Mouse (Mus musculus): ENCODE measurements around the gene Slc25a33. TPM values are rescaled to one million over a fixed set of nuclear protein-coding genes. Genes with fewer than 3 reads are reported as not detected.

Gene Slc25a33
- total RNA-seq, 2 experiments from 2014 or later = 11.3 to 11.7 TPM

DNA sequence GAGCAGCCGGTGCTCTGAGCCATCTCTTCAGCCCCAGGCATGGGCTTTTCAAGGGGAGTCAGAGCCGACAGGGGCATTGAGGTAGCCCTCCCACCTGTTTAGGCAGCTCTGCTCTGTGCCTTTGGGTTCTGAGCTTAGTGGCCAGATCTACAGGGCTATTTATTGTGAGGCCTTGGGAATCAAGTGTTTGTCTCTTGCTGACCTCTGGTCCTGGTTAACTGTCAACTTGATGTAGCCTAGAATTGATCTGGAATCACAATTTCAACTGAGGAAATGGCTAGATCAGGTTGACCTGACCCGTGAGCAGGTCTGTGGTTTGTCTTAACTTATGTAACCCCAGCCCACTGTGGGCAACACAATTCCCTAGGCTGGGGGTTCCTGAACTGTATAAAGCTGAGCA, 59.5 kb downstream of the Slc25a33 start:
- TF ChIP-seq CTCF (IDR thresholded peaks at IDR 0.05) = no peak
- intact Hi-C loops (cut with DNase I) = no loop called here
- Histone ChIP-seq H3K4me3 (no peak overlapping the region), H3K27ac (no peak overlapping the region)
- DNase-seq = no peak

DNA sequence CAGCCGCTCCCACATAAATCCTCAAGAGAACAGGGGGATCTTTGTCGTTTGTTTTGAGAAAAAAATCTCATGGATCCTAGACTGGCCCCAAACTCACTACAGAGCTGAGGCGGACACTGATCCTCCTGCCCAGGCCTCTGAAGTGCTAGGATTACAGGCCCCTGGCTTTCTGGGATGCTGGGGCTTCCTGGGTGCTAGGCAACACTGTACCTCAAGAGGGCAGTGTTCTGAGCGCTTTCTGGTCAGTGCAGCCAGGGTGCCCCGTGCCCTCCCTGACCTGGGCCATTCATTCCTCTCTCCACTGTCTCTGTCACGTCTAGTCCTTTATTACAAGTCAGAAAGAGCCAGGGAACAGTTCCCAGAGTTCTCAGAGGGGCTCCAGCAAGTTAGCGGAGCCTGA, 62.1 kb downstream of the Slc25a33 start:
- intact Hi-C loops (cut with DNase I) = no loop called here

DNA sequence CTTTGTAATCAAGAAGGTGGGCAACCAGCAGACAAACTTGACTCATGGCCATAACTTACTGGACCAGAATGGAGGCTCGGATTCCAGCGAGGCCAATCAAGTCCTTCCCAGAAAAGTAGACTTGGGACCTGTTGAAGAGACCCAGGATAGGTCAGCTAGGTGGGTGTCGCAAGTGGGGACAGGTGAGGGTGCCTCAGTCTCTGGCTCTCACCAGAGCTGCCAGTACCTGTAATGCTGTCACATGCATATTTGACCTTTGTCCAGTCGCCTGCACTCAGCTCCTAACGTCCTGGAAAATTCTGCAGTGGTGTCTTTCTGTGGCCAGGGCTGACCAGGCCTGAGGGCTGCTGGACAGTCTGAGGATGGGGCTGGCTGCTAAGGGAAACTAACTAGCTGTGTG, 62.6 kb downstream of the Slc25a33 start:
- TF ChIP-seq CTCF (IDR thresholded peaks at IDR 0.05) = no peak
- intact Hi-C loops (cut with DNase I) = no loop called here
- Histone ChIP-seq H3K4me3 (no peak overlapping the region), H3K27ac (no peak overlapping the region)
- no peak for DNase-seq

More for the DNA sequence above, 62.1 kb downstream of the Slc25a33 start:
- TF ChIP-seq CTCF (IDR thresholded peaks at IDR 0.05) = peak; percentile 83
- Histone ChIP-seq H3K4me3 (no peak overlapping the region), H3K27ac (no peak overlapping the region)
- peak; percentile 59 for DNase-seq

DNA sequence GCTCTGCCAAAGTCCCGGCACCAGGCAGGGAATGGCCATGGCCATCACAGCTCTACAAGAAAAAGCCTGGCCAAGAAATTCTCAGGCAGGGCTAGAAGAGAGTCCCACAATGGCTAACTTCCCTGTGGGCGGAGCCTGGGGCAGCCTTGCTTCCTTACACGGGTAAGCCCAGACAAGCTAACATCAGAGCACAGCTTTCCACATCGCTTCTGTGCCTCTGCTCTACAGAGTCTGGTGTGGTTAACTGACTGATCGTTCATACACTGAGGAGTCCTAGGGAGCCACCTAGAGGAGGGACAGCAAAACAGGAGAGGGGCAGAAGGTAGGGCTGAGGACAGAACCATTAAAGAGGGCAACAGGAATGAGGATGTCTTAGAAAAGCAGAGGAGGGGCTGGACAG, 63.6 kb downstream of the Slc25a33 start:
- peak overlapping the region; percentile 20; the same call in 1 of the 2 replicates for H3K27ac ChIP-seq
- no peak overlapping the region for H3K4me3 ChIP-seq
- intact Hi-C loops (cut with DNase I) = loop anchor here (1.0 kb wide), 1 partner anchor 60 kb away; no protein-coding TSS in a partner anchor
- peak; percentile 89 for TF ChIP-seq CTCF (IDR thresholded peaks at IDR 0.05)
- peak; percentile 78 for DNase-seq

DNA sequence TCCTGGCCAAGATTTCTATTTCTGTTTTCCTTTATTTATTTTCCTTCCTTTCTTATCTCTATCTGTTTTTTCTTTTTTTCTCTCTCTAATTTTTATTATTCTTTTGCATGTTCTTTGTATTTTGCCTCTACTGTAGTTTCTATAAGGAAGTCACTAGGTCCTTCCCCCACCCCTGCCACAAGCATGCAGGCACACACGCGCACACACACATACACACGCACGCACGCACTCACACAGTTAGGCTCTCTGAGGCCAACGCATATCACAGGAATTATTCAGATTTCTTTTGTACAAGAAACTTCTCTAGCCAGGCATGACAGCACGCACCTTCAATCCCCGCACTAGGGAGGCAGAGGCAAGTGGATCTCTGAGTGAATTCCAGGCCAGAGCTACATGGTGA, 68.1 kb downstream of the Slc25a33 start:
- DNase-seq = no peak
- no peak overlapping the region for H3K4me3 ChIP-seq
- intact Hi-C loops (cut with DNase I) = no loop called here
- H3K27ac ChIP-seq = no peak overlapping the region
- no peak for TF ChIP-seq CTCF (IDR thresholded peaks at IDR 0.05)

DNA sequence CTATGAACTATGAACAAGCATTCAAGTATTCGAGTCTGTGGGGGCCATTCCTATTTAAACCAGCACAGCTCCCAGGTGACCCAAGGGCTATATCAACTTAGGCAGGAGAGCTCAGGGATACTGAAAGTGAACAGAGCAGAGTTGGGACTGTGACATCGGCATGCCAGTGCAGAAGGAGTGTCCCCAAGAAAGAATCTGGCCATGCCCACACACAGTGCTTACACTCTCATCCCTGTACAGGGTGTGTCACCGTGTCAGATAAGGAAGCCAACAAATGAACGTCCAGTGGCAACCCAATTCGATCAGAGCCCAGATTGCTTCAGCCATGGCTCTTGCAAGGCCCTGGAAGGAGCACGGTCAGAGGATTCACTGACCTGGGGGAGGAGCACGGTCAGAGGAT, 68.8 kb downstream of the Slc25a33 start:
- Histone ChIP-seq H3K4me3 (no peak overlapping the region), H3K27ac (peak overlapping the region; percentile 17; the same call in 1 of the 2 replicates)
- intact Hi-C loops (cut with DNase I) = no loop called here
- peak; percentile 13 for DNase-seq
- TF ChIP-seq CTCF (IDR thresholded peaks at IDR 0.05) = no peak

DNA sequence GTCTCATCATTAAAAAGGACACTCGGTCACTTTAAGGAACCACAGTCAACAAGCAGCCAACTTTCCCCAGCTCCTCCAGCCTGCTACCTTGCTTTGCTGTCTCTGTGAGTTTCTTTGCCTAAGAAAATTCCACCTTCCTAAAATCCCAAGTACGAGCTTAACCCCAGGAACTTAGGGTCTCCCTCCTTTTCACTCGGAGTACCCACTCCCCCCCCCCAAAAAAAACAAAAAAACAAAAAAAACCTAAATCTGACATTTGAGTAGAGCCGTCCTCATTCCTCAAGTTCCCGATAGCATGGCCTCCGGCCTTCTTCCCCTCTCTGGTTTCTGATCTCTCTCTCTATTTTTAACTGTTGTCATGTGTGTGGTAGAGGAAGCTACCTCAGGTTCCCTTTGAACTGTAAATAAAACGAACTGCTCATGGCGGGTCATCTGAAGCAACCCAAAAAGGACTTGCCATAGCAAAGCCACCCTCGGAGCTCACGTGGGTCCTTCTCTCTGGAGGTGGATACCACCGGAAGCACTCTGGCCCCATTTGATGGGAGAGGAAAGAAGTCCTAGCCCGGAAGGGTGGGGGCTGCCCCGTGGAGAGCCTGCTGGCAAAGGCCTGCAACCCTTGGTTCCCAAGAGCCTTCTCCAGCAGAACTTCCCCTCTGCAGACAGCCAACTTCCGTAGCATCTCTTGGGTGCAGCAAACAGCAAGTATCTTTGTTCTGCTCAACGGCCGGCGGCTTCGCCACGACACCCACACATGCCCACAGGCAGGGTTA, 71.7 kb downstream of the Slc25a33 start, which contains the start of gene Pik3cd:
Pik3cd (minus strand) TSS at position 362 of the 770 bp plus-strand sequence.
- peak; percentile 65 for DNase-seq
- TF ChIP-seq CTCF (IDR thresholded peaks at IDR 0.05) = no peak
- peak within 1 kb of the TSS; percentile 92 for H3K27ac ChIP-seq
- H3K4me3 ChIP-seq = peak within 1 kb of the TSS; percentile 73
- intact Hi-C loops (cut with DNase I) = no loop called here

DNA sequence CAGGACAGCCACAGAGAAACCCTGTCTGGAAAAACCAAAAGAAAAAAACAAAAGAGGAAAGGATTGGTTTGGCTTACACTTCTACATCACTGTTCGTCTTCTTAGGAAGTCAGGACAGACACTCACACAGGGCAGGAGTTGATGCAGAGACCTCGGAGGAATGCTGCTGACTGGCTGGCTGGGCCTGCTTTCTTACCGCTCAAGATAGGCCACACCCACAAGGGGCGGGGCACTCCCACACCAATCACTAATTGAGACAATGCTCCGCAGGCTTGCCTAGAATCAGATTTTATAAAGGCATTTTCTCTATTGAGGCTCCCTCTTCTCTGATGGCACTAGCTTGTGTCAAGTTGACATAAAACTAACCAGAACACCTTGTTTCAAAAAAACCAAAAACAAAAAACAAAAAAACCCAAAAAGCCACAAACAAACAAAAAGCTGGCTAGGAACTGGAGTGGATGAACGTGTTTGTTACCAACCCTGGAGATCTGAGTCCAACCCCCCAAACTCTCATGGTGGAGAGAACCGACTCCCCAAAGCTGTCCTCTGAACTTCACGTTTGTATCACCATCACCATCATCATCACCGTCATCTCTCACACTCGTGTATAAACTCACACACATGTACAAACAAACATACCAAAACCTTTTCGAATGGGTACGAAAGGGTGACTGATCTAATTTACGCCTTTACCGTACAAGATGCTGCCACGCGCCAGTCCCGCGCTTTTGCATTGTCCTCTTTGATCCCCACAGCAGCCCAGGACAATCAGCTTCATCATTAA, 72.5 kb downstream of the Slc25a33 start:
- no peak for TF ChIP-seq CTCF (IDR thresholded peaks at IDR 0.05)
- intact Hi-C loops (cut with DNase I) = no loop called here
- DNase-seq = peak; percentile 84
- peak overlapping the region; percentile 73 for H3K4me3 ChIP-seq
- H3K27ac ChIP-seq = peak overlapping the region; percentile 92

DNA sequence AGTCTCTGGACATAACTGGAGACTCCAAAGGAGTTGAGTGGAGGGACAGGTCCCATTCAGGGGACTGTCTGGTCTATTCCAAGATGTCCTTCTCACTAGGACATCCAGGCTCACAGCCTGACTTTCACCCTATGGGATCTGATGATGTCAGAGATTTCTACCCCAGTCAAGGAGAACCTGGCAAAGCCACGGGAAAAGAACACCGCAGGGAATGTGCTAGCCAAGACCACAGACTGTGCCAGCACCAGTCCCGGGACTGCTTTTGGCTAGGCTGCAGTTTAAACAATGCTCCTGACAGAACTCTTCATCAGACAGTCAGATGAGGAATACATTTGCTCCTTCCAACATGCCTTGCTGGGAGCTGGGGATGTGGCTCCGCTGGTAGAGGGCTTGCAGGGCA, 74.1 kb downstream of the Slc25a33 start:
- intact Hi-C loops (cut with DNase I) = no loop called here
- Histone ChIP-seq H3K4me3 (peak overlapping the region; percentile 73), H3K27ac (peak overlapping the region; percentile 92)
- DNase-seq = peak; percentile 73
- TF ChIP-seq CTCF (IDR thresholded peaks at IDR 0.05) = no peak

DNA sequence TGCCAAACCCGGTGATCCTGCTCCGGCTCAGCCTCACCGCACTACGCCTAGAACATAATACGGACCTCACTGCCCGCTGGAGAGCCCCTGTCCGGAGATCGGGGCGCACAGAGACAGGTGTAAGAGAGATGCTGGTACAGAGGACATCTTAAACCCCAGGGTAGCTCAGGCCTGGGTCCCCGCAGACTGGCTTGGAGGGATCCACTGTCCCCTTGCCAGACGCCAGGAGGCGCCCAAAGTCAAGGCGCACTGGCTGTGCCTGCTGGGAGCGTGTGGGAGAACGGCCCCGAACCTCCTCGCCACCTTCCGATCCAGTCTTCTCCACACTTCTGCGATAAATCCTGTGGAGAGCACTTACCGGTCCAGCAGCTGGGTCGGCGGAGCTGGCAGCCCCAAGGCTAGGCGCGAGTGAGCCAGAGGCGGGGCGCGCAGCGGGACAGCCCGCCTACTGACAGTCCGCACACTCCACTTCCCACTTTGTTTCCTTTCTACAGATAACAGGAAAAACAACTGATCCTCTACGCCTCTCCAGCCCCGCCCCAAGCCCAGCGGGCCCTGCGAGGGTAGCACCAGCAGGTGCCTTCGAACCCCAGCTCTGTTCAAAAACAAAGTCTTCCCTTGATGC, 75.8 kb downstream of the Slc25a33 start:
- DNase-seq = peak; percentile 81
- intact Hi-C loops (cut with DNase I) = no loop called here
- Histone ChIP-seq H3K27ac (peak overlapping the region; percentile 92), H3K4me3 (peak overlapping the region; percentile 73)
- peak; percentile 72 for TF ChIP-seq CTCF (IDR thresholded peaks at IDR 0.05)

DNA sequence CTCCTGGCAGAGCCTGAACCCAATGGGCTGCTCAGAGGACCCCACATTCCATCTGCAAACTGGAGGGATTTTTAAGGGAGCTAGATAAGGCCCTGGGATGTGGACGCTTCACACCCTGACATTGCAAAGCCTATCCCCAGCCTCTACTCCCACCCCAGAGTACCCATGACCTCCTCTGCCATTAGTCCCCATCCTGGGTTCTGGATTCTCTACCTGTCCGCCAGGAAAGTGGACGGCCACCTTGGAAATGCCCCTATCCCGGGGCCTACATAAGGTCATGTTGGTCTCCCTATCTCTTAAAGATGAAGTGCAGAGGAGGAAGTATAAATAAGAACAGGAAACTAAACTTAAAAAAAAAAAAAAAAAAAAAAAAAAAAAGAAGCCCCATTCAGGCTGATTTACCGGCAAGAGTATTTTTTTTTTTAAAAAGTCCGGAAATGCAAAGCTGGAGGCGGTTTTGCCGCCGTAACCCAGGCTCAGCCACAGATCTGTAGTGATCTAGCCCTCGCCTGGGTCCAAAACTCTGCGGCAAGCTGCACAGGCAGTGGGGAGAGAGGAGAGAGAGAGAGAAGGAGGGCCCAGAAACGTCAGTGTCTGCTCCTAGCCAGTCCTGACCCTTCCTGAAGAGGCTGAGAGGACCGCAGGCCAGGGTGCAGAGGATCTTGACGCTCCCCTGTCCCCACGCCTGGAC, 76.4 kb downstream of the Slc25a33 start:
- intact Hi-C loops (cut with DNase I) = no loop called here
- peak overlapping the region; percentile 92 for H3K27ac ChIP-seq
- H3K4me3 ChIP-seq = peak overlapping the region; percentile 73
- DNase-seq = no peak
- no peak for TF ChIP-seq CTCF (IDR thresholded peaks at IDR 0.05)

Measured in gastrocnemius, adult 2 months (tissue).